In genomic region chr3:89899511-89899908, GRCm38 (mm10) we compare ENCODE assay signal across 15 mouse cellular contexts. TPM values are rescaled to one million over a fixed set of nuclear protein-coding genes. Genes with fewer than 3 reads are reported as not detected.
DNase-seq lines count a peak whose midpoint lies in the region; ATAC-seq and TF ChIP-seq lines count a peak whose summit lies in the region.
"Had no signal": no experiment of that assay in that cellular context is flagged by ENCODE, and none has a peak within 500 bp of the region (broad histone marks: within the 10 kb centered on the region; RNA-seq: fewer than 3 reads in every experiment).

No protein-coding gene starts in this region.

- no peak overlapping the region for H3K9ac ChIP-seq in heart, adult 2 months (ENCODE audit: low read depth, low read length)
- H3K9ac ChIP-seq in heart, embryonic 11.5 days (ENCODE audit: low read depth, low read length) = no peak overlapping the region
- H3K9ac ChIP-seq in limb, embryonic 15.5 days = no peak overlapping the region
- H3K9ac ChIP-seq: forebrain, embryonic 15.5 days; limb, embryonic 13.5 days had no signal

- no peak for DNase-seq in heart, adult 2 months
- DNase-seq in limb, embryonic 10.5 days (ENCODE audit: low spot score) = no peak
- peak; percentile 47 for DNase-seq in CD4-positive, CD25-positive, alpha-beta regulatory T cell, adult 2 months (ENCODE audit: low read depth, low spot score)
- peak; percentile 43 for DNase-seq in induced T-regulatory cell, adult 2 months (ENCODE audit: low read depth)
- no peak for DNase-seq in cerebellum, postnatal 4 days (ENCODE audit: low spot score in 2 of 2)
- DNase-seq: cerebellum, adult 8-10 months; midbrain, embryonic 14.5 days had no signal

- intact Hi-C loops in heart, adult 2 months (cut with DNase I) = no loop called here

- no peak for TF ChIP-seq EP300 in heart, adult 2 months (IDR thresholded peaks at IDR 0.05; ENCODE audit: insufficient read depth, low read depth, low read length)

- H3K4me2 ChIP-seq in heart, embryonic 11.5 days = no peak overlapping the region
- H3K4me2 ChIP-seq in limb, embryonic 15.5 days = no peak overlapping the region
- H3K4me2 ChIP-seq: forebrain, embryonic 15.5 days; limb, embryonic 13.5 days had no signal

- H3K4me3 ChIP-seq in heart, adult 2 months = no peak overlapping the region
- H3K4me3 ChIP-seq in heart, embryonic 11.5 days (ENCODE audit: low read depth, low read length) = no peak overlapping the region
- no peak overlapping the region for H3K4me3 ChIP-seq in limb, embryonic 15.5 days
- no peak overlapping the region for H3K4me3 ChIP-seq in limb, embryonic 10.5 days
- H3K4me3 ChIP-seq: forebrain, embryonic 15.5 days; heart, embryonic 10.5 days; left cerebral cortex, adult 2 months; limb, embryonic 13.5 days had no signal

- H3K27me3 ChIP-seq in heart, adult 2 months (ENCODE audit: control insufficient read depth, insufficient read depth, low read length) = no peaks in the 10 kb centered on the region
- H3K27me3 ChIP-seq in heart, embryonic 11.5 days (ENCODE audit: control insufficient read depth, insufficient read depth, low read length) = peaks cover 14% of the 10 kb centered on the region; the same call in 1 of the 2 replicates
- H3K27me3 ChIP-seq in limb, embryonic 15.5 days = no peaks in the 10 kb centered on the region
- no peaks in the 10 kb centered on the region for H3K27me3 ChIP-seq in limb, embryonic 10.5 days (ENCODE audit: low read depth, poor library complexity, severe bottlenecking)
- H3K27me3 ChIP-seq: forebrain, embryonic 15.5 days; limb, embryonic 13.5 days had no signal

- H3K79me2 ChIP-seq in heart, adult 2 months (replicated peaks; ENCODE audit: control insufficient read depth, insufficient read depth, low read length) = no peaks in the 10 kb centered on the region

- 59% methylated on average over 8 of the region's 8 CpGs for whole genome bisulfite sequencing in heart, adult 2 months
- 42% methylated on average over 8 of the region's 8 CpGs for WGBS in heart, embryonic 11.5 days (ENCODE audit: insufficient replicate concordance)
- WGBS in limb, embryonic 15.5 days = 69% methylated on average over 8 of the region's 8 CpGs
- WGBS in limb, embryonic 10.5 days = 75% methylated on average over 8 of the region's 8 CpGs

- TF ChIP-seq CTCF in heart, adult 2 months (IDR thresholded peaks at IDR 0.05) = no peak

- H3K27ac ChIP-seq in heart, adult 2 months = peak overlapping the region; percentile 40; the same call in 1 of the 2 replicates
- H3K27ac ChIP-seq in heart, embryonic 11.5 days (ENCODE audit: low read depth, low read length) = no peak overlapping the region
- H3K27ac ChIP-seq in limb, embryonic 15.5 days = peak overlapping the region; percentile 63; the same call in 1 of the 2 replicates
- H3K27ac ChIP-seq in limb, embryonic 10.5 days = no peak overlapping the region
- H3K27ac ChIP-seq: forebrain, embryonic 15.5 days; heart, embryonic 10.5 days; hindbrain, postnatal 0 days; left cerebral cortex, adult 2 months; limb, embryonic 13.5 days had no signal

- H3K4me1 ChIP-seq in heart, adult 2 months (ENCODE audit: control insufficient read depth, insufficient read depth, low read length) = peaks cover 8% of the 10 kb centered on the region
- peaks cover 13% of the 10 kb centered on the region for H3K4me1 ChIP-seq in heart, embryonic 11.5 days (ENCODE audit: control insufficient read depth, insufficient read depth, low read length)
- peaks cover 11% of the 10 kb centered on the region for H3K4me1 ChIP-seq in limb, embryonic 15.5 days
- H3K4me1 ChIP-seq in limb, embryonic 10.5 days = peaks cover 5% of the 10 kb centered on the region; the same call in 1 of the 2 replicates
- H3K4me1 ChIP-seq: forebrain, embryonic 15.5 days had no signal

- no peaks in the 10 kb centered on the region for H3K36me3 ChIP-seq in heart, adult 2 months (ENCODE audit: control insufficient read depth, insufficient read depth, low read length)
- no peaks in the 10 kb centered on the region for H3K36me3 ChIP-seq in heart, embryonic 11.5 days (ENCODE audit: control insufficient read depth, insufficient read depth, low read length)
- no peaks in the 10 kb centered on the region for H3K36me3 ChIP-seq in limb, embryonic 15.5 days
- H3K36me3 ChIP-seq in limb, embryonic 10.5 days = no peaks in the 10 kb centered on the region
- H3K36me3 ChIP-seq: forebrain, embryonic 15.5 days; heart, embryonic 10.5 days; limb, embryonic 13.5 days had no signal

- ATAC-seq in heart, embryonic 11.5 days (replicated peaks; ENCODE audit: insufficient number of reproducible peaks, low FRiP score, low TSS enrichment) = no peak
- no peak for ATAC-seq in limb, embryonic 15.5 days (ENCODE audit: insufficient number of reproducible peaks, low FRiP score, low TSS enrichment, low read depth)
- no peak for ATAC-seq in granulocyte monocyte progenitor cell, adult 5-6 weeks (replicated peaks; ENCODE audit: poor library complexity, severe bottlenecking)
- ATAC-seq: forebrain, embryonic 15.5 days; hindbrain, postnatal 0 days had no signal

- no peak for TF ChIP-seq POLR2A in heart, adult 2 months (IDR thresholded peaks at IDR 0.05; ENCODE audit: insufficient read depth, low read depth, low read length)

- H3K9me3 ChIP-seq in heart, embryonic 11.5 days (replicated peaks; ENCODE audit: control insufficient read depth, low read length) = no peaks in the 10 kb centered on the region
- no peaks in the 10 kb centered on the region for H3K9me3 ChIP-seq in limb, embryonic 15.5 days
- H3K9me3 ChIP-seq in limb, embryonic 10.5 days (replicated peaks) = no peaks in the 10 kb centered on the region
- H3K9me3 ChIP-seq: forebrain, embryonic 15.5 days; heart, embryonic 10.5 days; limb, embryonic 13.5 days had no signal

RNA-seq across cellular contexts. Expression of gene Il6ra, which starts 13.5 kb away (rescaled TPM):
- total RNA-seq in heart, adult 2 months (2021) = 1 to 10 TPM; 4.3 to 4.8 TPM
- 2.5 and 2.8 TPM in 2 replicates for polyA plus RNA-seq in heart, adult 2 months (2012; rRNA removed)
- 0.08 and 0.23 TPM in 2 replicates for polyA plus RNA-seq in heart, embryonic 11.5 days (2014; fragmentation: Nextera tagmentation; extraction: Ambion mirVana)
- 2.9 and 3.0 TPM in 2 replicates for polyA plus RNA-seq in limb, embryonic 15.5 days (2015; fragmentation: Nextera tagmentation; extraction: Ambion mirVana)
- 0.25 and 0.38 TPM in 2 replicates for polyA plus RNA-seq in limb, embryonic 10.5 days (2016; fragmentation: Nextera tagmentation; extraction: Ambion mirVana)
- total RNA-seq in granulocyte monocyte progenitor cell, adult 5-6 weeks (2014; fragmentation: Nextera tagmentation) = 35.2 and 36.8 TPM in 2 replicates
- total RNA-seq in granulocyte monocyte progenitor cell, adult 5-6 weeks (2017) = 14.7 and 20.8 TPM in 2 replicates

Comparison
In these comparisons a context has a peak if more than half of its experiments do, and no peak if none do; other contexts are left out.
1. H3K27ac ChIP-seq: peak in heart, adult 2 months (single experiment) and limb, embryonic 15.5 days (single experiment); none in heart, embryonic 11.5 days (single experiment) and limb, embryonic 10.5 days (single experiment).
2. DNase-seq: peak in CD4-positive, CD25-positive, alpha-beta regulatory T cell, adult 2 months (single experiment) and induced T-regulatory cell, adult 2 months (single experiment); none in heart, adult 2 months (0 of 2), limb, embryonic 10.5 days (single experiment) and cerebellum, postnatal 4 days (0 of 2).